Comparison of ENCODE assay signal across 8 mouse cellular contexts in the genomic region with DNA sequence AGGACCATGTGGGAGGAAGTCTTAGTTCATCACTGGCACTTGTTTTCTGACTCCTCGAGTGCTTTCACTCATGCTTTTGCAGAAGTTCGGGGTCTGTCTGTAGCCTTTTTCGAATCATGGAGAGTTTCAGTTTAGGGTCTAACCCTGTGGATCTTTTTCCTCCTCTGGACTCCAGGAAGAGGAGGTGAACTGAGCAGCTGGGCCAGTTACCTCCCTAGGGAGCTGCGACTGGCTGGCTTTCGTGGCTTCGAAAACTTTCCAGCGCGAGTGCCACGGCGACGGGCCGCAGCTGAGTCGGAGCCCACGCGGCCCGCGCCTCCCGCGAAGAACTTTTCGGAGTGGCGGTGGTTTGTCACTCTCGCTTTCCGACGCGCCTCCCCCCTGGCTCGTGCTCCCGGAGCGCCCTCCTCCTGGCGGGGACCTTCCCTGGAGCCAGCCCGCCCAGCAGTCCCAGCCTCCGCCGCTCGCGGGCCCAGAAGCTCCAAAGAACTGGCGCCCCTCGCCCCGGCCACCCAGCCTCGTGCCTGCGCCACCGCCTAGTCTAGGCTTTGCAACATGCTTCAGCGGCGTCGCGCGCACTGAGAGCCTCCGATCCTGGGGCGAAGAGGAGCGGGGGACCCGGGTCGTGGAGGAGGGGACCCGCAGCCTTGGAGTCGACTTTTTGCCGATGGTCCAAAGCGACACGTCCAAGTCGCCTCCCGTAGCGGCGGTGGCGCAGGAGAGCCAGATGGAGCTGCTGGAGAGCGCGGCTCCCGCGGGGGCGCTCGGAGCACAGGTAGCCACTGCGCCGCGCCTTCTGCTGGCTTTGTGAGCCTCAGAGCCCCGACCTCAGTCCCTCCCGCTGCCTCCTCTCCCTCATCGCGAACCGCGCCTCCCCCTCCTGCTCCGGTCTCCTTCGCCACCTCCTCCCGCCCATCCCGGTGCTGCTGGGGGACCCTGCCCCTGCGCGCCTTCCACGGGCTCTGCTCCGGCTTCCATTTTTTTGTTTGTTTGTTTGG. TPM values are rescaled to one million over a fixed set of nuclear protein-coding genes. Genes with fewer than 3 reads are reported as not detected.
DNase-seq lines count a peak whose midpoint lies in the region; ATAC-seq lines count a peak whose summit lies in the region.

No protein-coding gene starts in this region.

- WGBS in hindbrain, embryonic 11.5 days: under 1% methylated on average over 83 of the region's 83 CpGs

- peak overlapping the region; percentile 64 for H3K9ac ChIP-seq in hindbrain, embryonic 11.5 days (ENCODE audit: low read depth, low read length)

- H3K4me2 ChIP-seq in hindbrain, embryonic 11.5 days (replicated peaks; ENCODE audit: low read depth, low read length): peak overlapping the region; percentile 97

- DNase-seq in ES-CJ7 (ENCODE audit: low read depth, low spot score): peak; percentile 62
- DNase-seq in cerebellum, adult 8-10 months: peak; percentile 5
- DNase-seq in frontal cortex, postnatal 10 days (ENCODE audit: low spot score in 2 of 2): peak; percentile 16 to 59
- DNase-seq in hindbrain, embryonic 11.5 days (ENCODE audit: low spot score): peak; percentile 80
- DNase-seq in layer of hippocampus, postnatal 25 days (ENCODE audit: extremely low spot score in 1 of 2, low spot score in 1 of 2): peak; percentile 58 to 67
- DNase-seq in lung, postnatal 10 days: peak; percentile 88
- peak; percentile 70 for DNase-seq in retina, embryonic 14.5 days (ENCODE audit: low spot score)
- peak; percentile 31 to 45 for DNase-seq in urinary bladder, adult 18-20 months (ENCODE audit: low spot score in 2 of 2)

- peak overlapping the region; percentile 61 for H3K4me3 ChIP-seq in hindbrain, embryonic 11.5 days (ENCODE audit: low read depth, low read length)

- H3K27me3 ChIP-seq in hindbrain, embryonic 11.5 days (ENCODE audit: control insufficient read depth, insufficient read depth, low read length): peaks cover 2% of the 10 kb centered on the region

- peak; percentile 87 for ATAC-seq in hindbrain, embryonic 11.5 days (ENCODE audit: low FRiP score)

- H3K36me3 ChIP-seq in hindbrain, embryonic 11.5 days (ENCODE audit: control insufficient read depth, insufficient read depth, low read length): no peaks in the 10 kb centered on the region

- no peaks in the 10 kb centered on the region for H3K9me3 ChIP-seq in hindbrain, embryonic 11.5 days (ENCODE audit: control insufficient read depth, low read length)

- peak overlapping the region; percentile 51; the same call in 1 of the 2 replicates for H3K27ac ChIP-seq in hindbrain, embryonic 11.5 days (ENCODE audit: low read depth, low read length)

- H3K4me1 ChIP-seq in hindbrain, embryonic 11.5 days (replicated peaks; ENCODE audit: control insufficient read depth, insufficient read depth, low read length): no peaks in the 10 kb centered on the region; the same call in 1 of the 2 replicates

RNA-seq across cellular contexts. Expression of gene Cacnb2, which starts 1.2 kb away (rescaled TPM):
- polyA plus RNA-seq in hindbrain, embryonic 11.5 days (2014; fragmentation: Nextera tagmentation; extraction: Ambion mirVana): 1.4 and 2.8 TPM in 2 replicates
- total RNA-seq in layer of hippocampus, postnatal 25 days (2021): 10 to 100 TPM; 78.8 to 85.3 TPM

Comparison
In these comparisons a context has a peak if more than half of its experiments do, and no peak if none do; other contexts are left out.
1. Peak in every context shown above with its lines: DNase-seq, ATAC-seq, H3K4me3 ChIP-seq and H3K27ac ChIP-seq.
2. DNase-seq: peak in every context shown above with its lines; median percentile 88 in lung, postnatal 10 days; 80 in hindbrain, embryonic 11.5 days; 70 in retina, embryonic 14.5 days; 62 in layer of hippocampus, postnatal 25 days; 62 in ES-CJ7; 38 in urinary bladder, adult 18-20 months; 38 in frontal cortex, postnatal 10 days; 5 in cerebellum, adult 8-10 months.